Mouse (Mus musculus): ENCODE data around the gene Pitpnm2.

DNA sequence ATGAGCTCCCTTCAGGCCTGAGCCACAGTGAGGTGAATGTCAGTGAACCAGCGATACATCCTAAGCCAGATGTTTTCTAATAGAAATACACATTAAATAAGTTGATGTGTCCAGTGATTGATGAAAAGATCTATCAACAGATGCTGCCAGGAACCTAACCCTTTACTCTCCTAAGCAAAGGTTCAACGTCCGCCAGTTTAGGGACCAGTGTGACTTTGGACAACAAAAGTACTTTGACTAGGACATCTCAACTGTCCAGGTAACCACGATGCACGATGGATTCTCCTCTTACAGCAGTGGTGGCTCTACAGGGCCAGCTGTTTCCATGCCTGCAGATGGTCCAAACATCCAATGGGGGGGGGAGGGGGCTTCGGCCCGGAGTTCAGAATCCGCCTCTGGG lies 5.1 kb downstream of the Pitpnm2 start:
- TF ChIP-seq POLR2A (IDR thresholded peaks at IDR 0.05; ENCODE audit: low read depth, low read length) (no peak), CTCF (conservative IDR thresholded peaks at IDR 0.05; ENCODE audit: insufficient read depth, insufficient read length, low read depth, low read length) (no peak)
